Mouse (Mus musculus) lung, postnatal 0 days (tissue): ENCODE measurements at regions not wholly inside any gene's neighbourhood (a gene's known extent, or its start where the extent isn't known, plus 50 kb on each side); places are given as distances from the start of the nearest gene placed in this dataset.
A peak's percentile ranks its signal among the peaks of the same experiment; 100 is the strongest.

Source experiments
- ATAC-seq: fragments of 200-750 bp; cut with Nextera tagmentation; 2 replicates; pipeline ENCODE4 v1.8.0; 2017; ENCODE audit warnings: moderate library complexity
- DNase-seq: peaks from one replicate; pipeline ENCODE4 v3.0.0-alpha.2; 2016; ENCODE audit warnings: low spot score
- H3K27ac ChIP-seq: fragments of 300-500 bp; sonication (generic); 2 replicates; pipeline ENCODE4 v1.5.1; 2014; ENCODE audit warnings: antibody characterized with exemption, mild to moderate bottlenecking, low read length, mixed read lengths
- H3K27me3 ChIP-seq: fragments of 300-500 bp; sonication (generic); replicated peaks from 2 replicates; pipeline ENCODE4 v1.6.1; 2014; ENCODE audit warnings: low read length, mixed read lengths; ENCODE audit not compliant: insufficient read depth
- H3K36me3 ChIP-seq: fragments of 300-500 bp; sonication (generic); 2 replicates; pipeline ENCODE4 v1.6.1; 2014; ENCODE audit warnings: low read length, mixed read lengths; ENCODE audit not compliant: insufficient read depth
- H3K4me1 ChIP-seq: fragments of 300-500 bp; sonication (generic); 2 replicates; pipeline ENCODE4 v1.6.1; 2014; ENCODE audit warnings: antibody characterized with exemption, low read depth, low read length, mixed read lengths; ENCODE audit not compliant: insufficient read depth
- H3K4me2 ChIP-seq: fragments of 300-500 bp; sonication (generic); replicated peaks from 2 replicates; pipeline ENCODE4 v1.6.1; 2014; ENCODE audit warnings: low read depth, mild to moderate bottlenecking, low read length, moderate library complexity, mixed read lengths
- H3K4me3 ChIP-seq: fragments of 300-500 bp; sonication (generic); 2 replicates; pipeline ENCODE4 v1.5.1; 2014; ENCODE audit warnings: low read depth, low read length
- H3K9ac ChIP-seq: fragments of 300-500 bp; sonication (generic); replicated peaks from 2 replicates; pipeline ENCODE4 v1.6.1; 2014; ENCODE audit warnings: low read depth, mild to moderate bottlenecking
- H3K9me3 ChIP-seq: fragments of 300-500 bp; sonication (generic); 2 replicates; pipeline ENCODE4 v1.6.1; 2016; ENCODE audit warnings: low read length, mixed read lengths
- CTCF ChIP-seq: IDR thresholded peaks from 2 replicates; pipeline ENCODE4 v1.5.1; 2016; ENCODE audit warnings: antibody characterized with exemption, mild to moderate bottlenecking
- EP300 ChIP-seq: IDR thresholded peaks from 2 replicates; pipeline ENCODE4 v1.6.1; 2016; ENCODE audit warnings: antibody characterized with exemption, mild to moderate bottlenecking, control low read depth
- WGBS: fragments of 180-500 bp; shearing (Covaris S2); extraction: QIAGEN DNeasy Blood & Tissue Kit; methylation state at CpG from one replicate; pipeline ENCODE4 v1.1.7; 2014; 5-methylcytosine and 5-hydroxymethylcytosine counted together

DNA sequence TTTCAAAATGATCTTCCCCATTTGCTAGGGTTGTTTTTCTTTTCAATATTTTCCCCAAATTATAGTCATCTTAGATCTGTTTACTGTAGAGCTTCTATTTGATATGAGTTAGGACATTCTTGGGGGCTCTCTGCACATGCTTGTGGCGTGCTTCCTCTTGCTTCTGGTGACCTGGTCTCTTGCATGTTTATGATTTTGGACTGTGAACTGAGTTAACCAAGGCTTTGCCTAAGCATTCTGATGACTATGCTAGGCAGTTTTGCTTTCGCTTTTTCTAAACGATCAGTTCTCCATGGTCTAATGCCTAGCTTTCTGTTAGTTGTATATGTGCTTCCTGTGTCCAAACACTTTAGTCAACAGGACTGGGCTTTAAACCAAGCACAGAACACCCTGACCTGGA lies 339.4 kb upstream of the Sphkap start:
- ATAC-seq (no peak), DNase-seq (no peak)
- no peaks in the 10 kb centered on the region for H3K27me3 ChIP-seq
- 69% methylated on average over 3 of the region's 3 CpGs for WGBS
- H3K36me3 ChIP-seq: no peaks in the 10 kb centered on the region
- no peak overlapping the region for H3K9ac ChIP-seq
- no peak overlapping the region for H3K27ac ChIP-seq
- H3K4me3 ChIP-seq: no peak overlapping the region
- no peaks in the 10 kb centered on the region for H3K4me1 ChIP-seq
- H3K9me3 ChIP-seq: no peaks in the 10 kb centered on the region
- H3K4me2 ChIP-seq: no peak overlapping the region
- TF ChIP-seq EP300 (no peak), CTCF (no peak)

DNA sequence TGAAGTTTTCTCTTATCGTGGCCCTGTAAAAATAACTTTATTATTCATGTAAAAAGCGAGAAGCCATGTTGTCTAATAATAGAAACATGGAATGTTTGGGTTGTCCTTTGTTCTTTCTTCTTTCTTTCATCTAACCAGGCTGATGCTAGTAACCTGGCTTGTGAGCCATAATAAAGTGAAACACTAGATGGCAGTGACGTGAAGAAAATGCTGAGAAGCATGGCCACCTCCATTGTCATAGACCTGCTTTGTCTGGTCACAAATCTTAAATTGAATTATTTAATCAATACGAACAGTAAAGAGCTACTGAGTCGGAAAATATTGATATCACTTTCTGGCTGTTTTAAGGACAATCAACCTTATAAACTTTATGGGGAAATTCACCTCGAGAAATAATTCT lies 338.0 kb upstream of the Sphkap start:
- ATAC-seq (no peak), DNase-seq (peak; percentile 54)
- 24% methylated on average over 6 of the region's 6 CpGs for WGBS
- Histone ChIP-seq H3K9me3 (no peaks in the 10 kb centered on the region), H3K27ac (no peak overlapping the region), H3K4me3 (no peak overlapping the region), H3K9ac (no peak overlapping the region), H3K4me2 (no peak overlapping the region), H3K27me3 (no peaks in the 10 kb centered on the region), H3K4me1 (no peaks in the 10 kb centered on the region), H3K36me3 (no peaks in the 10 kb centered on the region)
- peak; percentile 76 for TF ChIP-seq CTCF
- no peak for TF ChIP-seq EP300

DNA sequence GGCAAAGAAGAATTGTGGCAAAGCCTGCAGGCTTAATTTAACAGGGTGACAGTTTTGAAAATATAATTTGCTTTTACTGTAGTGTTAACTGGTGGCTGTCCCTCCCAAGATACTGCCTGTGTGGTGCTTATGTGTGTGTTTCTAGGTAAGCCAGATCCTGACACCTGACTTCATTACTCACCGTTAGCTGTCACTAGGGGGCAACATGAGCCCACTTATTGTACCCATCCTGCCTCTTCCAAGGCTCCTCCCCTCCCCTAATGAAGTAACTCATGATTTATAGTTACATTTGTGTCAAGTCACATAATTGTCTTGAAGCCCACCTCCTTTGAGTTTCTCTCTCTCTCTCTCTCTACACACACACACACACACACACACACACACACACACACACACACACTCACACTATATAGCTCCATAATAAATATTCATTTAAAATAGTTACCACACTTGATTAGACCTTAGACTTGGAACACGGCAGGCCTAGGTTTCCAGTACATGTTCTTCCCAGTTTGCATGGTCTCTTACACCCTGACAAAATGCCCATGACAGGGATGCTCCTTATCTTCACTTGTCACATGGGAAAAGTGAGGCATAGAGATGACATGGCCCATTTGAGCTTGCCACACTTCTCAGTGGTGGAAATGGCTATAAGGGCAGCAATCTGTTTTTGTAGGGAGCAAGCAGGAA lies 328.6 kb upstream of the Sphkap start:
- ATAC-seq (no peak), DNase-seq (no peak)

DNA sequence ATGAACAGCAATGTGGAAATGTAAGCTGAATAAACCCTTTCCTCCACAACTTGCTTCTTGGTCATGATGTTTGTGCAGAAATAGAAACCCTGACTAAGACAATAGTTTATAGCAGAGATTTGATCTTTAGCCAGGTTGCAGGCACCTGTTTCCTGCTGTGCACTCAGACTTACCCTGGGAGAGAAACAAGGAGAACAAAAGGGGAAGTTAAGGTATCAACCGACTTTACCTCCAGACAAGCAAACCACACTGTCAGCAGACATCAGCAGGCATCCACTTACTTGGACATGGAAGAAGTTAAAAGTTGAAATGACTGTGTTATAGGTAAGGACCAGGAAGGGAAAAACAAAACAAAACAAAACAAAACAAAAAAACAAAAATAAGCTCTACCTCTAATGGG lies 323.7 kb upstream of the Sphkap start:
- DNase-seq (no peak), ATAC-seq (no peak)
- Histone ChIP-seq H3K4me2 (no peak overlapping the region), H3K4me1 (no peaks in the 10 kb centered on the region), H3K9ac (no peak overlapping the region), H3K36me3 (no peaks in the 10 kb centered on the region), H3K4me3 (no peak overlapping the region), H3K27ac (no peak overlapping the region), H3K27me3 (no peaks in the 10 kb centered on the region), H3K9me3 (no peaks in the 10 kb centered on the region)
- no peak for TF ChIP-seq EP300
- no peak for TF ChIP-seq CTCF
- 56% methylated on average over 1 of the region's 1 CpGs for WGBS

More for the DNA sequence above, 328.6 kb upstream of the Sphkap start:
- WGBS: 36% methylated on average over 2 of the region's 2 CpGs
- no peak overlapping the region for H3K4me3 ChIP-seq
- no peaks in the 10 kb centered on the region for H3K36me3 ChIP-seq
- H3K27ac ChIP-seq: no peak overlapping the region
- no peak overlapping the region for H3K9ac ChIP-seq
- no peaks in the 10 kb centered on the region for H3K4me1 ChIP-seq
- H3K4me2 ChIP-seq: no peak overlapping the region
- H3K27me3 ChIP-seq: no peaks in the 10 kb centered on the region
- H3K9me3 ChIP-seq: no peaks in the 10 kb centered on the region
- TF ChIP-seq CTCF (peak; percentile 43), EP300 (no peak)

DNA sequence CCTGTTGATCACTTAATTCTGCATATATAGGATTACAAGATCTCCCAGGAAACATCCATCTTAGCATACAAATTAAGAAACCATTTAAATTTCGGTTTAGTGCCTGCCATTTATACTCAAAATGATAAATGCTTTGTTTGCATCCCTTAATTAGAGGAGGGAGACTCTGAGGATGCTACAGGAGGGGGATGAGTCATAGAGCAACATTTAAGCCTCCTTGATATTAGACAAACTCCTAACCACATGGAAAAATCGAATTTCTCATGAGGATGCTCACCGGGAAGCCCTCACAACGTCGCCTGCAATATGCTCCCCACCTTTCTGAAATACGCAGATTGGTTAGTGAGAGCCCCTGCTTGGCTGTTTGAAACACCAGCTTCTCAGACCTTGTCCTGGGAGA lies 320.8 kb upstream of the Sphkap start:
- no peak overlapping the region for H3K9ac ChIP-seq
- 70% methylated on average over 6 of the region's 6 CpGs for WGBS
- DNase-seq (no peak), ATAC-seq (no peak)
- TF ChIP-seq CTCF (no peak), EP300 (no peak)
- no peaks in the 10 kb centered on the region for H3K9me3 ChIP-seq
- no peaks in the 10 kb centered on the region for H3K4me1 ChIP-seq
- H3K4me3 ChIP-seq: no peak overlapping the region
- H3K27me3 ChIP-seq: no peaks in the 10 kb centered on the region
- no peaks in the 10 kb centered on the region for H3K36me3 ChIP-seq
- no peak overlapping the region for H3K27ac ChIP-seq
- H3K4me2 ChIP-seq: no peak overlapping the region

DNA sequence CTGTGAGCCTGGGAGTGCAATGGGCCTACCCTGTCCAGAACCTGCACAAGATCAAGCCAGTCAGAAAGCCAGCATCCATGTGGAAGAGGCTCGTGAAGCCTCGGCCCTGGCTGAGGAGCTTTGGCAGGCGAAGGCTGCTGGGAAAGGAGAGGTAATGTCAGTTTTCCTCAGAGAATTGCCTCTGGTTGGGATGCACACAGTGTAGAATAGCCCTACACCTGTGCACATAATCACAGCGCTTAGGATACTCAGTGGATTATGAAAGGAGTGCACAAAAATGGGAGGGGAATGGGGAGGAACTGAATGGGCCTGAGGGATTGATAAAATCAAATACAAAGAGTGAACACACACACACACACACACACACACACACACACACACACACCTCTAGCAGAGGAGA lies 319.9 kb upstream of the Sphkap start:
- H3K27me3 ChIP-seq: no peaks in the 10 kb centered on the region
- H3K9me3 ChIP-seq: no peaks in the 10 kb centered on the region
- no peak for DNase-seq
- no peaks in the 10 kb centered on the region for H3K36me3 ChIP-seq
- WGBS: 89% methylated on average over 4 of the region's 4 CpGs
- H3K4me2 ChIP-seq: no peak overlapping the region
- no peak for ATAC-seq
- H3K9ac ChIP-seq: no peak overlapping the region
- no peaks in the 10 kb centered on the region for H3K4me1 ChIP-seq
- TF ChIP-seq CTCF: no peak
- TF ChIP-seq EP300: no peak
- H3K4me3 ChIP-seq: no peak overlapping the region
- H3K27ac ChIP-seq: no peak overlapping the region

GRCm38 (mm10) chr1:83727215-83727614 lies 319.2 kb upstream of the Sphkap start:
- no peak overlapping the region for H3K27ac ChIP-seq
- H3K4me3 ChIP-seq: no peak overlapping the region
- H3K27me3 ChIP-seq: no peaks in the 10 kb centered on the region
- WGBS: 84% methylated on average over 4 of the region's 4 CpGs
- ATAC-seq (no peak), DNase-seq (peak; percentile 70)
- TF ChIP-seq EP300 (no peak), CTCF (peak; percentile 78)
- H3K36me3 ChIP-seq: no peaks in the 10 kb centered on the region
- H3K9me3 ChIP-seq: no peaks in the 10 kb centered on the region
- no peaks in the 10 kb centered on the region for H3K4me1 ChIP-seq
- H3K9ac ChIP-seq: no peak overlapping the region
- no peak overlapping the region for H3K4me2 ChIP-seq
